Mouse (Mus musculus): ENCODE measurements around the gene Uckl1.
A peak's percentile ranks its signal among the peaks of the same experiment; 100 is the strongest.

Uckl1 gene

DNA sequence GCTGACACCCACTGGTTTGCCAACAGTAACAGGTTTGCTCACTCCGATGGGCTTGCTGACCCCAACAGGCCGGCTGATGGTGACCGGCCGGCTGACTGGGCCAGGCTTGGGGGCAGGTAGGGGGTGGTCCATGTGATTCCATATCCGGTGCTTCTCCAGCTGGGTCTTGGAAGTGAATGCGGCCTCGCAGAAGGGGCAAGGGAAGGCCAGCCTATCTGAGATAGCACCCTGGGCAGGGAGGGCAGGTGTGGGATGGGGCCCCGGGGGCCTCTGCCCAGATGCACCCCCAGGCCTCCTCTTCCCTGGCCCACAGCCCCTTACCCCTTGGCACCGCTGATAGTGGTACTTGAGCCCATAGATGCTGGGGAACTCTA is 5.0 kb upstream of the Uckl1 start:
- no peak for DNase-seq (ENCODE audit: low read depth, low spot score)

DNA sequence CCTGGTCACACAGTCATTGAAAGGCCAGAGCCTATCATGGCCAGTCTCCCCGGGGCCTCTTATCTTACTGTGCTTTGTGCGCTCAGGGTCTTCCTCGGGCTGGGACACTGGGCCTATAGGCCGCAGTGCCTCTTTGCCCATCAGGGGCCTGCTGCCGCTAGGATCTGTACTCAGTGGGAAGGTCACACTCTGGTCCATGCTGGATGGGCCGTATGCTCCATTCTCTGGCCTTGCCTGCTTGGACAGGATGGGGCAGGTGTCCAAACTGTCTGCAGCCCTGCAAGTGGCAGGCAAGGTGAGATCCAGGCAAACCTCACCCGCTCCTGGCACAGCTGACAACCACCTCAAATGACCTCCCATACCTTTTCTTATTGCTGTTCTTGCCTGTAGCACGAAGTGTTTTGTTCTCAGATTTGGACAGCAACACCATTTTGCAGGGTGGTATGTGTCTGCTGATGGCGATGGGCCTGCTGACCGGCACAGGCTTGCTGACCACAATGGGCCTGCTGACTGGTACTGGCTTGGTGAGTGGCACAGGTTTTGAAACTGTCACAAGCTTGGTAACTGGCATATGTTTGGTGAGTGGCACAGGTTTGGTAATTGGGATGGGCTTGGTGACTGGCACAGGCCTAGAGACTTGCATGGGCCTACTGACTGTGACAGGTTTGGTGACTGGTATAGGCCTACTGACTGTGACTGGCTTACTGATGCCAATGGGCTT is 4.5 kb upstream of the Uckl1 start:
- DNase-seq (ENCODE audit: low read depth, low spot score), result no peak

DNA sequence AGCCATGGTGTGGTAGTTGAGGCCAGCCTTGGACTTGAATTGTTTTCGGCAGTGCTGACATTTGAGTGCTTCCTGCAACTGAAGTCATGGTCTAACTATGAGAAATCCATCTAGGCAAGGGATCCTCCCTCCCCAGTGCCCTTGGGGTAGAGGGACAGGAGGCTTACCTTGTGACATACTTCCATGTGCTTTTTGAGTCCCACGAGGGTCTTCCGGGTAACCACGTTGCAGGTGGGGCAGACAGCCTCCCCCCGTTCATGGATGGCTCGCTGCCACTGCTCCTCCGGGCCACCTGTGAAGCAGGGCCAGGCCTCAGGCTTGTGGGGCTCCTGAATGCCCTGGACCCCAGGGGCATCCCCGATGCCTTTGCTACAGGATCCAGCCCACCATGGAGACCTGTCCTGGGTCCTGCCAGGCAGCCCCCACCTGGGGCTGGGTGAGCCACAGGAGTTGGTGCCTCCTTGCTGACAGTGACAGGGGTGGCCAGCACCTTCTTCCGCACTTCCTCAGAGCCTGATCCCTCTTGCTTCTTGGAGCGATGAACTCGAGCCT is 3.6 kb upstream of the Uckl1 start:
- DNase-seq (ENCODE audit: low read depth, low spot score), result no peak

DNA sequence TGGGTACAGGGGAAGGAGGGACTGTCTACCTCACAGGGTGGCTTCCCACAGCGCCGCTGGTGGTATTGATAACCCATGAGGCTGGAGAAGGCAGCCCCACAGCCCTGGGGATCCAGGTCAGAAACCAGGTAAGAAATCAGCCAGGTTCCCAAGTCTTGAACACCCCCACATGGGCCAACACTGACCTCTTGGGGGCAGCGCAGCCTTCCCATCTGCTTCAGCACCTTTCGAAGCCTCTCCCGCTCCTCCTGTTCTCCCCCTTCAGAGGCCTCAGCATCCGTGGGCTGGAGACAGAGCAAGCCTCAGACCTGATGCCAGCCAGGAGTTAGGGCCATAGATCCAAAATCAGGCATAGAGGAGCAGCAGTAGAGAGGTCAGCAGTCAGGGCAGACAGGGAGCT is 3.1 kb upstream of the Uckl1 start:
- no peak for DNase-seq (ENCODE audit: low read depth, low spot score)

DNA sequence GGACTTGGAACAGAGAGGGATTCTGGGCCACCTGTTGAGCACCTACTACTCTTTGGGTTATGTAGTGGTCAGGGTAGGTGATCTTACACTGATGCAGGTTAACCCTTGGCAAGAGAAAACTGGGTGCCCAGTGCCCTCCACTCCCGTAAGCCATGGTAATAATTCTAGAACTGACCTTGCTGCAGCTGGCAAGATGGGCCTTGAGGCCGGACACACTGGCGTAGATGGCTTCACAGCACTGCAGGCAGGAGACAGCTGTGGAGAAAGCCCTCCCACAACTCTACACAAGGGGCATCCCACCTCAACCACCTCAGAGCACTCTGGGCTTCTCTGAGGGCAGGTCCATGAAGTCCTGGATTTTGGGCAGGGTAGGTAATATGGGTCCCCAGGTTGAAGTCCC is 1.4 kb upstream of the Uckl1 start:
- no peak for DNase-seq (ENCODE audit: low read depth, low spot score)

DNA sequence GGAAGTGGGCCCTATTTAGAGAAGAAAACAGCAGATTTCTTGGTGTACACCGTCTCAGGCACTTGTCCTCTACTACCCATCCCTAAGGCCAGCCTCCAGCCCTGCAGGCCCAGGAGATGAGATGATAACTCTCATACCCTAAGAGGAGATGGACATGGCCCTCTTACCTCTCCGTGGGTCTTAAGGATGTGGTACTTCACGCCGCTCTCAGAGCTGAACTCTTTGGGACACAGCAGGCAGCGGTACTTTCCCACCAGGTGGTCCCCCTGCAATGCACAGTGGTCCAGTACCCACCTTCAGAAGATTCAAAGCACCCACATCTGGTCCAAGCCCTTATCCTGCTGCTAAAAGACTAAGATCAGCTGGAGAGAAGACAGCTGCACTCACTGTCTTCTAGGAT is 814 bp upstream of the Uckl1 start:
- no peak for DNase-seq (ENCODE audit: low read depth, low spot score)

DNA sequence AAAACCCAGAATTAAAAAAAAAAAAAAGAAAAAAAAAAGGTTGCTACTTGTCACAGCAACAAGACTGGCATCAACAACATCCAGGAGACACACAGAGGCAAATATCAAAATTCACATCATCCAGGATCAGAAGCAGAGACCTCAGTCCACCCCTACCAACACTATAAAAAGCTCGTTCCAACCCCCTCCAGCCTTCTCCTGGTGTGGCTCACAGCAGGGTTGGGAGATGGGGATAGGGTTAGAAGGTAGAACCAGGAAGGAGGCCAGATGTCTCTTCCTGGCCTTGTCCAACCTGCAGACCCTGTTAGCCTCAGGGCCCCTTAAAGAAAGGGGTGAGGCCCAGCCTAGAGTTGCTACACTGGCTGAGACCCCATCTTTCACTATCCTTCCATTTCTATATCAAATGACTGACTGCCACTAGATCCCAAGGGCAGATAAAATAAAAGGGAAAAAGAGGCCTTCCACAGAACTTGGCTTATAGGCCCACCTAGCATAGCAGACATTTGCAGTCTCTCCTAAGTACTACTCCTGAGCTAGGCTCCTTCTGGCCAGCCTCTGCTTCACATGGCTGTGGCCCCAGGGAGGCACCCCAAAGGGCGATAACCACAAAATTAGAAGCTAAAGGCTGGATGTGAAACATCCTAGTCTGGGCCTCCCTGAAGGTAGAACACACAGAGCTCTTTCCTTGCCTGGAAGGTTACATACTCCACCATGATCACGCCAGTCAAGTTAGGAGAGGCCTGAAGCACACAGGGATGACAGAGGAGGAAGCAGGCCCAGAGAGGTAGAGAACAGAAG is 1.0 kb downstream of the Uckl1 start:
- no peak for DNase-seq (ENCODE audit: low read depth, low spot score)

DNA sequence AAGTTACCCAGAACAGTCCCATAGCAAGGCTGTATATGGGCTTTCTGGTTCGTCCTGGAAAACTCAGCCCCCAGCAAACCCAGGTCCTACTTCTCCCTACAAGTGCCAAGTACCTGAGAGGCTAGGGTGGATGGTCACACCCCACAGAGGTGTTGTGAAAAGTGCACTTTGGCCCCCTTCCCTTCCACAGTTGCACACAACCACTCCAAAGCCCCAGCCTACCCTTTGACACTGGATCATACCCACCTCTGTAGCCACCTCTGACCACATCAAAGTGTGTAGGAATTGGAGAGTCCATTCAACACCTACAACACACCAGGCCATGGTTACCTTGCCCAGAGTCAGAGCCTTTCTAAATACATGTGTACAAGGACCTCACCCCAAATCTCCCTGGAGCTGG is 1.8 kb downstream of the Uckl1 start:
- DNase-seq (ENCODE audit: low read depth, low spot score), result no peak

DNA sequence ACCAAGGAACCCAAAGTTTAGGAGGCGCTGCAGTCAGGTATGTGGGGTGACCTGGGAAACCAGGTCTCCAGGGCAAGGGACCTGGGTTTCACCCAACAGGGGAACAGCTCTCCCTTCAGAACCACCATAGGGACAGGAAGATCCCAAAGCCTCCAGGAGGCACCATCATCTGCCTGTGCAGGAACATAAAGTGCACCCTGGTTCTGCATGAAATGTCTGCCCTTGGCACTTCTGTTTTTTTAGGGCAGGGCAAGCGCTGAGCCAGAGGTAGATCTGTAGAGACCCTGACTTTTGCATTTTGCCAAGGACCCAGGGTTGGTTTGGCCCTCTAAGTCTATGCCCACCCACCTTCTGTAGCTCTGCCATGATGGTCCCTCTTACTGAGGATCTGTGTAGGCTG is 2.3 kb downstream of the Uckl1 start:
- DNase-seq (ENCODE audit: low read depth, low spot score), result no peak

DNA sequence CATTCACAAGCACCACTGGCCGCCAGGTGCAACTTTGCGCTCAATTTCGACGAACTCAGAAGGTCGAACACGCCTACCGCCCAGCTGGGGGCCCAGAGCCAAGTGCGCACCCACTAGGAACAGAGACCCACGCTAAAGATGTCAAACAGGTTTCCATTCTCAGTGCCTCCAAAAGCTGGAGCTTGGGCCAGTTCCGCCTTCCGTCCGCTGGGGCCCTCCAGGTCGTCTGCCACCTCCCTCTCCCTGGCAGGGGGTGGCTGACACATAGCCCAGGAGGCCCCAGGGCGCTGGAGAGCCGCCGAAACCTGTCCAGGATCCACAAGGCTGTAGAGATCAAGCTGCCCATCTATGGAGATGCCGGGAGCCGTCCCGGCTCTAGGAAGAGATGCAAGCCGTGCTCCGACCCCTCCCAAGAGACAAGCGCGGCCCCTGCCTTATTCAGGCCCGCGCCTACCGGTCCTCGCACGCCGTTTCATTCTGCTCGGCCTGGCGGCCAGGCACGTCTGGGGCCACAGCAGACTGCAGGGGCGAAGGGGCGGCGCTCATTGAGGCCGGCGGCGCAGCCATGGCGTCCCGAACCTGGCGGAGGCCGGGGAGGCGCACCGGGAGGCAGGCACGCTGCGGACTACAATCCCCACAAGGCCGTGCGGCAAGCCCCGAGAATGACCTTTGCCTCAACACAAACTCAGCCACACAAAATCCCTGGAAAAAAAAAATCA is 3.1 kb downstream of the Uckl1 start:
- DNase-seq (ENCODE audit: low read depth, low spot score), result peak; percentile 77

DNA sequence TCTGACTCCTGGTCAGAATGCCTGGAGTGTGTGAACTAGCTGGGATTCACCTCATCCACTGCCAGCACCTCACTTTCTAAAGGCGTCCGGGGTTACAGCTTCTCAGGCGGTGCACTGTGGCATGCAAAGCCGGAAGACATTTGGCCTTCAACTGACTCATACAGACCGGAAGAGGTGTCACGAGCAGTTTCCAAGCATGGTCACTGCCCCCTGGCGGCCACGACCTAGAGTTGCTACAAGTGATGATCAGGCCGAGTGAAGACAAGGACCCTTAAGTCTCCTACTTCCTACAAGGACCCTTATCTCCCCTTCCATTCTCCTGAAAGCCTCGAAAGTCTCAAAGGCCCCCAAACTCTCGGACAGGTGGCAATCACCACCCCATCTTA is 3.7 kb downstream of the Uckl1 start:
- DNase-seq (ENCODE audit: low read depth, low spot score), result peak; percentile 95

DNA sequence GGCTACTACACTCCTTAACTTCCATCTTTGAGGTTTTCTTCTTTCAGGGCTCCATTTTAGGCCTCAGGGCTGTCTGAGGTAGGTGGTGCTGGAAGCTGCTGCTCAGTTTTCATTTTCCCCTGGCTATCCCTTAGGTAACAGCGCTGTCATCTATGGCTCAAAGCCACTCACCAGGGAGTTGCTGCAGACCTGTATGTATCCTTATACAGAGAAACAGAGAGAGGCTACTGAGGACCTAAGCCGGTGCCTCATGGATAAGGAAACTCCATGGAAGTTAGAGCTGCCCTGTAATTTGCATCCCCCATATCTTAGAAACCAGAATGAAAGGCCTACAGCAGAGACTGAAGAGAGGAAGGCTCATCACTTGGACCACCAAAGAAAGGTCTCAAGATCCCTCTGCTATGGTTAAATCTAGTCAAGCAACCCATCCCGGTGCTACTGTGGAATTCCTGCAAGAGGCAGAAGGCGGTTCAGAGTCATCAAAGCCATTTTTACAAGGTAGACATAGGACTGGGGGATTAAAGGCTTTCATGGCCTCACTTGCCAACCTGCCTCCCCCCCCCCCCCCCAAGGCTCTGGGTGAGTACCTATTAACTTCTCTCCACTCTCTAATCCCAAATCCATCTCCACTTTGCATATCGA is 4.4 kb downstream of the Uckl1 start:
- no peak for DNase-seq (ENCODE audit: low read depth, low spot score)

DNA sequence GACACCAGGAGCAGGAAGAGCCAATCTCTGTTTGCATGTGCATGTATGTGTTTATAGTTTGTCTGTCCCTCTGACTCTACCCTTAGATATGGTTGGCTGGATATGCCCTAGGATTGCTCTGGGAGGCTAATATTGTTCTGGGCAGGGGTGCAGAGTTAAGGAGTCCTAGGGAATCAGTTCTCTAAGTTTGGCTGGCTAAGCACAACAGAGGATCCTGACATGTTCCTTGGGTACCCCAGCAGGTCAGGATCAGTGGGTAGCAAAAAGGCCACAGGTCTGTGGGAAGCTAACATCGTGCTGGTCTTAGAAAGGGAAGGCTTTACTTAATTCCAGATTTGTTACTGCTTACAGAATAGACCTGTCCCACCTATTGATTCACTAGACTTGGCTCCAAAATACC is 5.0 kb downstream of the Uckl1 start:
- DNase-seq (ENCODE audit: low read depth, low spot score), result no peak

DNA sequence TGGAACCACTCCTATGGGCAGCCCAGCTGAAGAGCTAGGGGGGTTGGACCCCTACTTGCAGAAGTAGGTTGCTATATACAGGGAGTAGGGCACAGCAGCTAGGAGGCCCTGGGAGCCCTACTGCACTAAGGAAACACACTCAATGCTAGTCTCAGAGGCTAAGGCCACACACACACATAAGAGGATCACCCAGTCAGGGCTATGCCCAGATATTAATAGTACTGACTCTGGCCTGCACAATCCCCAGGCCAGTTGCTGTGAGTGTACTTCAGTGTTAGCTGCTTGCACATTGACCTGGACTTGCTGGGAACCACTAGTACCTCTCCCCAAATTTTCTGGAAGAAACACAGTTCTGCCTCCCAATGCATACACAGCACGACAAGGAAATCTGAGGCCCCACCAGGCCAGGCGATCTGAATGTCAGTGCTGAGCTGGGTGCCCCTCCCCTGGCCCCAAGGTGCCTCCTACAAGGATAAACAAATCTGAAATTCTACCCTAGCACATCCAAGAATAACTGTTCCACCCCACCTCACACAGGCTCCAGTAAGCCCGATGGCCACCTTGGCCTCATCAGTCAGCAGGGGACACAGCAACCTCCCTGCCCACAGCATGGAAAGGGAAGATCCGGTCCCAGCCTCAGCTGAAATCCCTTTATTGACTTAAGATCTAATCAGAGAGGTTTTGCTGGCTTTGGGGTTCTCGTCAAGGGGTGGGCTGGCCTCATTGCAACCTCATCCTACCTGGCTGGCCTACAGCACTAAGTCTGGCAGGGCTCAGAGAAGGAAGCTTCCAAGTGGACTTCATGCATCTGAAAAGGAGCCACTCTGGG is 5.7 kb downstream of the Uckl1 start:
- DNase-seq (ENCODE audit: low read depth, low spot score), result no peak

DNA sequence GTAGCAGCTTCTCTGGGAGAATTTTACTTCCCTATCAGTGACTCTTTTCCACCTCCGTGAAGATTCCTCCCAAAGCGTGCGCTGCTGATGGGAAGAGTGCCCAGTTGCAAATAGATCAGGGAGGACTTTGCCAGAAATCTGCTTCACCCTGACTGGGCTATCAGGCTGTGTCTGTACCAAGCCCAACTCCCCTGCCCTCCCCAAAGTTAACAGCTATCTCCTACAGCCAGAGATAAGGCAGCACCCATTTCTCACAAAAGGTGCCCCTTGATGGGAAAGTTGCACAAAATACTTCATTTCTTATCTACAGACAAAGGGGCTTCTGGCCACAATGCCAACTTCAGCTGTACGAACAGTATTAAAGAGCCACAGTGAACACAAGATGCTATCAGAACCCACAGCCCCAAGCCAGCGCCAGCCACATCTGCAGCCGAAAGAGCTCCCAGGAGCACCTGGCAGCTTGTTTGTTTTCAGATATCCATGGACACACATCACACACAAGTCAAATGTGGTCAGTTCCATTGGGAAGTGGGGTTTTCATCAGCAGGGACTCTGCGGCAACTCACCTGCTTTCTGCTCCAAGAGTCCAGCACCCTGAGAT is 6.6 kb downstream of the Uckl1 start:
- DNase-seq (ENCODE audit: low read depth, low spot score), result no peak

DNA sequence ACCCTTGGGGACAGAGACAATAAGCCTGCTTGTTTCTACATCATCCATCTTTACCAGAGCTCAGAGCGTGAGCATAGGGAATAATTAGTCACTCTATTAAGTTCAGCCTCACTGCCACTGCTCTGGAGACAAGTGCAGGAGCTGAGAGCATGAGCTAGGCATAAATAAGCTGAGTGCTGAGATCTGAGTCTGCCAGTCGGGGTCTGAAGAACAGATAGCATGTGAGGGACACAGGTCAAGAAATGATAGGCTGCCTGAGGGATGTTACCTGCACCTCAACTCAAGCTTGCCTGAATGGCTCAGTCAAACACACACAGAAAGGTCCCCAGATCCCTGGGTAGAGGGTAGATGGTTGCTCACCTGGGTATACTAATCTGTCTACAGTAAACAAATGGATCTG is 7.6 kb downstream of the Uckl1 start:
- DNase-seq (ENCODE audit: low read depth, low spot score), result no peak

DNA sequence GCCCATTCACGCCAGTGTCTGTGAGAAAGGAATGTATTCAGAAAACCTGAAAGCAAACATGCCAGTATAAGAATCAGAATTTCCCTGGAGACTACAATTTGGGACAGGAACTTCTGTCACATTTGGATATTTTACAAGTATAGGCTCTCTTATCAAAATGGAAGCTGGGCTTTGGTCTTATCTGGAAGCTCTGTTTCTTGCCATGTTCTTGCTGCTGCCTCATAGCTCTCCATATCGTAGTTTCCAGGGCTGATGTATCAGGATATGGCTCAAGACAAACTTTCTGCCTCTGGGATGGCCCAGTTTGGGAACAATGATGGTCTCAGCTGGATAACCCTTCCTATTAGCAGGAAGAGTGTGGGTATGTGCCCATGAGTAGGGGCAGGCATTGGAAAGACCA is 8.1 kb downstream of the Uckl1 start:
- no peak for DNase-seq (ENCODE audit: low read depth, low spot score)

DNA sequence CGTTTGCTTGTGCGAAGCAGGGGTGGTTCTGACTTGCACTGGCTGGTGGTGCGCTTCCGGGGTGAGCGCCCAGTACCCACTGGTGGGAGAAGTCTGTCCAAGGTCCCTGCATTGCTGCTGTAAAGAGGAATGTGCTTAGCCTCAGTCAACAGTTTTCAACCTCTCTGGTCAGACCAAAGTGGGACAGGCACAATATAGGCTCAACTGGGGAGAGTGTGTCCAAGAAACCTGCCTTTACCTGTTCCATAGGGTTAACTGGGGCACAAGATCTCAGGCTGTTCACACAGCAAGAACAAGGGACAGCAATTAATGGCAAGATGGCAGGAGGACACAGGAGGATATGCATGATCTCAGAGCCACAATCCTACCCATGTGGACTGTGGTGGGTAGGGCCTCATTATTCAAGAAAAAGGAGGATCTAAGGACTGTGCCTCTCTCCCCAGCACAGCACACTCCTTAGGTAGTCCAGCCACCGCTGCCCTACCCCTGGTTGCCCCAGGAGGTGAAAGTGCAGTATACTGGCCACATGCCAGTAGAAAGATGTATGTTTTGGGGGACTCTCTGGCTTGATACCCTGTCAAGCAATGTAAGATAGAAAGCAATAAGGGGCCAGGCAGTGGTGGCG is 9.7 kb downstream of the Uckl1 start:
- no peak for DNase-seq (ENCODE audit: low read depth, low spot score)

DNA sequence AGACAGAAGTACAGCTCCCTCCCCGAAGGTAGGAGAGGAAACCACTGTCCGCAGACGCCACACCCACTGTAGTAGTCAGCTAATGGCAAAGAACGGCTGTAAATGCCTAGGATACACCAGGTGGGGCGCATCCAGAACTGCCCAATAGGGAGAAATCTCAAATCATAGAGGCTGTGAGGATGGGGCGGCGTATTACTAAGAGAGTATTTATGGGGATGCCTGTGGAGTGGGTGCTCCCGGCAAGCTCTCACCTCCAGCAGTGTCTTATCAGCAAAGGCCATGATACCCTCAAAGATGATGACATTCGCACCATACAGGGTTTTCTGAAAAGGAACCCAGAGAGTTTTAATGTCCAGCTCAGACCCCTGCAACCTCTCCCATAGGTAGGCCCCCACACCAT is 10.7 kb downstream of the Uckl1 start:
- no peak for DNase-seq (ENCODE audit: low read depth, low spot score)
